Mouse (Mus musculus) midbrain, embryonic 11.5 days (tissue): ENCODE data around the gene Gabrg1. TPM values are rescaled to one million over a fixed set of nuclear protein-coding genes. Genes with fewer than 3 reads are reported as not detected.

Source experiments
- ATAC-seq: fragments of 200-750 bp; cut with Nextera tagmentation; 2 replicates; pipeline ENCODE4 v1.8.0; 2017; ENCODE audit warnings: moderate TSS enrichment, moderate library complexity; ENCODE audit not compliant: low FRiP score
- DNase-seq: peaks from one replicate; pipeline ENCODE4 v3.0.0; 2015; ENCODE audit warnings: low spot score; ENCODE audit errors: missing footprints
- H3K27ac ChIP-seq: fragments of 300-500 bp; sonication (generic); 2 replicates; pipeline ENCODE4 v1.5.1; 2014; ENCODE audit warnings: low read depth, low read length
- H3K27me3 ChIP-seq: fragments of 300-500 bp; sonication (generic); 2 replicates; pipeline ENCODE4 v1.6.1; 2014; ENCODE audit warnings: mild to moderate bottlenecking, low read length, moderate library complexity, mixed read lengths; ENCODE audit not compliant: control insufficient read depth, insufficient read depth
- H3K36me3 ChIP-seq: fragments of 300-500 bp; sonication (generic); 2 replicates; pipeline ENCODE4 v1.6.1; 2014; ENCODE audit warnings: mild to moderate bottlenecking, low read length, moderate library complexity, mixed read lengths; ENCODE audit not compliant: control insufficient read depth, insufficient read depth
- H3K4me1 ChIP-seq: fragments of 300-500 bp; sonication (generic); 2 replicates; pipeline ENCODE4 v1.6.1; 2014; ENCODE audit warnings: low read length; ENCODE audit not compliant: control insufficient read depth, insufficient read depth
- H3K4me2 ChIP-seq: fragments of 300-500 bp; sonication (generic); 2 replicates; pipeline ENCODE4 v1.6.1; 2014; ENCODE audit warnings: mild to moderate bottlenecking, moderate library complexity
- H3K4me3 ChIP-seq: fragments of 300-500 bp; sonication (generic); 2 replicates; pipeline ENCODE4 v1.5.1; 2014; ENCODE audit warnings: low read depth, low read length
- H3K9ac ChIP-seq: fragments of 300-500 bp; sonication (generic); 2 replicates; pipeline ENCODE4 v1.6.1; 2014; ENCODE audit warnings: low read length
- H3K9me3 ChIP-seq: fragments of 300-500 bp; sonication (generic); 2 replicates; pipeline ENCODE4 v1.6.1; 2016; ENCODE audit warnings: low read length; ENCODE audit not compliant: control insufficient read depth
- WGBS: fragments of 180-500 bp; shearing (Covaris S2); extraction: QIAGEN DNeasy Blood & Tissue Kit; methylation state at CpG from one replicate; pipeline ENCODE4 v1.1.7; 2014; 5-methylcytosine and 5-hydroxymethylcytosine counted together
- polyA plus RNA-seq: library from polyadenylated mRNA; unstranded; fragments of >200 nt; fragmentation: Nextera tagmentation; extraction: Ambion mirVana; gene quantifications from 2 replicates; pipeline ENCODE4 v1.2.1, GENCODE M21; 2014

Gabrg1 gene
- 0.84 and 1.0 TPM in 2 replicates for polyA plus RNA-seq

- H3K4me2 ChIP-seq, result peak within 1 kb of the TSS; percentile 68
- no peak within 1 kb of the TSS; the same call in 1 of the 2 replicates for H3K27ac ChIP-seq
- H3K4me3 ChIP-seq, result peak within 1 kb of the TSS; percentile 39
- DNase-seq, result peak; percentile 94
- peaks cover 3% of the 10 kb centered on the region; the same call in 1 of the 2 replicates for H3K4me1 ChIP-seq
- WGBS, result under 1% methylated on average over 19 of the region's 19 CpGs
- H3K9me3 ChIP-seq, result no peaks in the 10 kb centered on the region
- peak; percentile 88 for ATAC-seq
- no peaks in the 10 kb centered on the region for H3K36me3 ChIP-seq
- peak within 1 kb of the TSS; percentile 10 for H3K9ac ChIP-seq
- no peaks in the 10 kb centered on the region for H3K27me3 ChIP-seq
Observed at GRCm38 (mm10) chr5:70842192-70843095, at the start of gene Gabrg1. TSS of gene Gabrg1 (minus strand) at chr5:70842617.

GRCm38 (mm10) chr5:70884026-70884425, 41.6 kb upstream of the Gabrg1 start:
- Histone ChIP-seq H3K27me3 (no peaks in the 10 kb centered on the region), H3K27ac (no peak overlapping the region), H3K36me3 (no peaks in the 10 kb centered on the region), H3K4me1 (no peaks in the 10 kb centered on the region), H3K4me2 (no peak overlapping the region), H3K9me3 (no peaks in the 10 kb centered on the region), H3K9ac (no peak overlapping the region), H3K4me3 (no peak overlapping the region)
- ATAC-seq (no peak), DNase-seq (no peak)
- 76% methylated on average over 3 of the region's 3 CpGs for WGBS

- ATAC-seq (0 out of 2 replicates have a peak, but pooled peaks have one; percentile 40), DNase-seq (no peak)
- no peak overlapping the region for H3K27ac ChIP-seq
- H3K9ac ChIP-seq, result no peak overlapping the region
- H3K27me3 ChIP-seq, result no peaks in the 10 kb centered on the region
- WGBS, result 74% methylated on average over 1 of the region's 1 CpGs
- no peak overlapping the region for H3K4me3 ChIP-seq
- no peaks in the 10 kb centered on the region for H3K9me3 ChIP-seq
- H3K4me2 ChIP-seq, result no peak overlapping the region
- H3K36me3 ChIP-seq, result no peaks in the 10 kb centered on the region
- H3K4me1 ChIP-seq, result no peaks in the 10 kb centered on the region; the same call in 1 of the 2 replicates
Observed at GRCm38 (mm10) chr5:70870081-70870480, 27.7 kb upstream of the Gabrg1 start.

GRCm38 (mm10) chr5:70843096-70843734, 798 bp upstream of the Gabrg1 start:
- peak overlapping the region; percentile 39 for H3K4me3 ChIP-seq
- peak; percentile 94 for DNase-seq
- peak; percentile 97 for ATAC-seq
- no peak overlapping the region; the same call in 1 of the 2 replicates for H3K27ac ChIP-seq
- peak overlapping the region; percentile 68 for H3K4me2 ChIP-seq
- H3K9me3 ChIP-seq, result no peaks in the 10 kb centered on the region
- H3K27me3 ChIP-seq, result no peaks in the 10 kb centered on the region
- H3K4me1 ChIP-seq, result peaks cover 3% of the 10 kb centered on the region; the same call in 1 of the 2 replicates
- 8% methylated on average over 11 of the region's 11 CpGs for WGBS
- no peaks in the 10 kb centered on the region for H3K36me3 ChIP-seq
- H3K9ac ChIP-seq, result no peak overlapping the region

GRCm38 (mm10) chr5:70818681-70819080, 23.7 kb downstream of the Gabrg1 start:
- no peak overlapping the region for H3K4me3 ChIP-seq
- H3K27me3 ChIP-seq, result no peaks in the 10 kb centered on the region
- H3K4me2 ChIP-seq, result no peak overlapping the region
- no peak overlapping the region for H3K27ac ChIP-seq
- no peak overlapping the region for H3K9ac ChIP-seq
- DNase-seq (no peak), ATAC-seq (no peak)
- H3K4me1 ChIP-seq, result no peaks in the 10 kb centered on the region
- H3K9me3 ChIP-seq, result no peaks in the 10 kb centered on the region
- WGBS, result 83% methylated on average over 2 of the region's 2 CpGs
- no peaks in the 10 kb centered on the region for H3K36me3 ChIP-seq

GRCm38 (mm10) chr5:70736156-70736555, 106.3 kb downstream of the Gabrg1 start:
- H3K9me3 ChIP-seq, result no peaks in the 10 kb centered on the region
- H3K9ac ChIP-seq, result no peak overlapping the region
- H3K4me3 ChIP-seq, result no peak overlapping the region
- H3K36me3 ChIP-seq, result no peaks in the 10 kb centered on the region
- 91% methylated on average over 2 of the region's 2 CpGs for WGBS
- no peak overlapping the region for H3K4me2 ChIP-seq
- DNase-seq (no peak), ATAC-seq (no peak)
- no peak overlapping the region for H3K27ac ChIP-seq
- no peaks in the 10 kb centered on the region for H3K27me3 ChIP-seq
- H3K4me1 ChIP-seq, result no peaks in the 10 kb centered on the region

- Histone ChIP-seq H3K27ac (no peak overlapping the region), H3K4me2 (no peak overlapping the region), H3K9ac (no peak overlapping the region), H3K4me1 (no peaks in the 10 kb centered on the region), H3K4me3 (no peak overlapping the region), H3K27me3 (no peaks in the 10 kb centered on the region), H3K36me3 (no peaks in the 10 kb centered on the region), H3K9me3 (no peaks in the 10 kb centered on the region)
- DNase-seq, result no peak
- ATAC-seq, result no peak
Observed at GRCm38 (mm10) chr5:70704361-70704760, 138.1 kb downstream of the Gabrg1 start.
